Mouse (Mus musculus) liver, adult 10 weeks (tissue): ENCODE measurements around the gene Anks3. TPM values are rescaled to one million over a fixed set of nuclear protein-coding genes. Genes with fewer than 3 reads are reported as not detected.

ENCODE experiments used
- polyA plus RNA-seq: library from polyadenylated mRNA; stranded (reverse); fragments of 350-450 nt; fragmentation: Illumina TruSeq; extraction: RNeasy Lipid Tissue Mini Kit (QIAGEN cat#74804); gene quantifications from one replicate; pipeline ENCODE4 v1.2.3, GENCODE M21; 2014; ENCODE audit warnings: low read depth, low replicate concordance

The Anks3 gene
- polyA plus RNA-seq, result 3.4 TPM

GRCm38 (mm10) chr16:4963797-4964709, at the start of gene Anks3:
TSS of gene Anks3 (minus strand) at chr16:4964205.

DNA sequence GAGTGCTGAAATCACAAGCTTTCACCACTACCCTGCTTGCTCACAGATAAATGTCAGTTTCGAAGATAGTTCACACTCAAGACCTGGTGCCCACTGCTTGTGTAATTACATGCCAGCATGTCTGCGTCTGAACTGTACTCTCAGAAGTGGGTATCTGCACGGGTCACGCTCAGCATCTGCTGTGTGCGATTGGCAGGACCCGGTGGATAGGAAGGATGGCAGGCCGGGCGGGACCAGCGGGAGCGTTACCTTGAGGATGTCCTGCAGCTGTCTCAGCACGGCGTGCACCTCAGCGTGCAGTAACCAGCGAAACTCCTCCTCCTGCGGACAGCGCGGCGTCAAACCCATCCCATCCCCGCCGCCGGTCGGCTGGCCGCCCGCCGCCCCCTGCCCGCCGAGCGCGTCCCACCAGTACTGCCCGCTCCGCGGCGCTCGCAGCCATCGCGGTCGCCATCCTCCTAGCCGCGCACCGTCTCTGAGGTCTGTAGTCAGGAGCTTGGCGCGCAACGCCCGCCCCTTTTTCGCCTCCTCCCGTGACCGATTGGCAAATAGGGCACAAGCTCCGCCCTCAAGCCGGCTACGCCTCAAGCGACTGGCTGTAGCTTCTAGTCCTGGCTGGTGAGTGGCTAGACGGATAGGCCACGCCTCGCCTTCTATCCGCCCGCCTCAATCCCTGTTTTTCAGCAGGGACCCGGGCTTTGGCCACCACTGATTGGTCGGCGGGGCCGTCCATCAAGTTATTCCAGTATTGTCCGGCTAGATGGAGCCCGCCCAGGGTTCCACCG, 49.2 kb upstream of the Anks3 start, which contains the start of gene Rogdi:
Gene Rogdi (minus strand): TSS at position 500 of the 785 bp plus-strand sequence.

GRCm38 (mm10) chr16:5007067-5007466, 43.1 kb upstream of the Anks3 start, which contains the start of gene Smim22:
TSS of gene Smim22 (plus strand) at chr16:5007288.

GRCm38 (mm10) chr16:4997553-4997952, 33.5 kb upstream of the Anks3 start, which contains the start of gene Sept12:
TSS of gene Sept12 (minus strand) at chr16:4997852.

GRCm38 (mm10) chr16:4938461-4938860, 25.5 kb downstream of the Anks3 start, which contains the start of gene Nudt16l1:
TSS of gene Nudt16l1 (plus strand) at chr16:4938761.

Other genes with a start within 250 kb of the Anks3 start
- 1.2 TPM for gene Nmral1, start 244.8 kb downstream of the Anks3 start, polyA plus RNA-seq
- gene Hmox2, start 237.8 kb downstream of the Anks3 start, polyA plus RNA-seq, result 49.5 TPM
- gene Cdip1, start 173.9 kb downstream of the Anks3 start, polyA plus RNA-seq, result 35.6 TPM
- gene 4930562C15Rik, start 128.8 kb downstream of the Anks3 start, polyA plus RNA-seq, result not detected
- 1.2 TPM for gene Ubald1, start 83.9 kb downstream of the Anks3 start, polyA plus RNA-seq
- gene Mgrn1, start 78.0 kb downstream of the Anks3 start, polyA plus RNA-seq, result 6.2 TPM
- gene Nudt16l1, start 25.4 kb downstream of the Anks3 start, polyA plus RNA-seq, result 4.2 TPM
- not detected for gene Sept12, start 33.6 kb upstream of the Anks3 start, polyA plus RNA-seq
- not detected for gene Smim22, start 43.1 kb upstream of the Anks3 start, polyA plus RNA-seq
- gene Rogdi, start 49.3 kb upstream of the Anks3 start, polyA plus RNA-seq, result 1.7 TPM
- 48.3 TPM for gene Glyr1, start 85.7 kb upstream of the Anks3 start, polyA plus RNA-seq
- 7.8 TPM for gene Ubn1, start 85.9 kb upstream of the Anks3 start, polyA plus RNA-seq
- gene Ppl, start 168.2 kb upstream of the Anks3 start, polyA plus RNA-seq, result 4.8 TPM
- gene Sec14l5, start 182.9 kb upstream of the Anks3 start, polyA plus RNA-seq, result not detected
- 2.7 TPM for gene Nagpa, start 239.8 kb upstream of the Anks3 start, polyA plus RNA-seq